Mouse (Mus musculus) macrophage (primary cell): ENCODE results near the gene Garnl3. TPM values are rescaled to one million over a fixed set of nuclear protein-coding genes. Genes with fewer than 3 reads are reported as not detected.

ENCODE experiments used
- H3K27ac ChIP-seq: fragments of 350-480 bp; formaldehyde crosslinking; 2 replicates; pipeline ENCODE4 v1.9.0; 2021
- H3K36me3 ChIP-seq: fragments of 350-480 bp; formaldehyde crosslinking; 2 replicates; pipeline ENCODE4 v1.9.0; 2021; ENCODE audit errors: inconsistent target
- H3K4me3 ChIP-seq: fragments of 350-480 bp; formaldehyde crosslinking; 2 replicates; pipeline ENCODE4 v1.9.0; 2021; ENCODE audit errors: inconsistent target
- H3K79me2 ChIP-seq: fragments of 350-480 bp; formaldehyde crosslinking; 2 replicates; pipeline ENCODE4 v1.9.0; 2021; ENCODE audit errors: inconsistent target
- WGBS: methylation state at CpG from one replicate; pipeline ENCODE4 v1.1.7; 2026; ENCODE audit warnings: inconsistent platforms; ENCODE audit not compliant: missing documents; 5-methylcytosine and 5-hydroxymethylcytosine counted together
- polyA plus RNA-seq: library from polyadenylated mRNA; stranded (reverse); fragments of 250-400 nt; gene quantifications from 3 replicates; pipeline ENCODE4 v1.2.4, GENCODE M21; 2018; ENCODE audit warnings: inconsistent platforms

The Garnl3 gene
- polyA plus RNA-seq, 1 experiment from 2014 or later: 0.49 TPM

GRCm38 (mm10) chr2:33086016-33086596, 45.3 kb downstream of the Garnl3 start:
- Histone ChIP-seq H3K36me3 (no peaks in the 10 kb centered on the region), H3K79me2 (no peaks in the 10 kb centered on the region), H3K27ac (no peak overlapping the region), H3K4me3 (no peak overlapping the region)
- WGBS: 83% methylated on average over 7 of the region's 7 CpGs

- H3K36me3 ChIP-seq: no peaks in the 10 kb centered on the region
- no peaks in the 10 kb centered on the region for H3K79me2 ChIP-seq
- H3K27ac ChIP-seq: no peak overlapping the region
- WGBS: 70% methylated on average over 3 of the region's 3 CpGs
- H3K4me3 ChIP-seq: no peak overlapping the region
Observed at GRCm38 (mm10) chr2:33084221-33084620, 47.2 kb downstream of the Garnl3 start.

GRCm38 (mm10) chr2:33080166-33080565, 51.3 kb downstream of the Garnl3 start:
- Histone ChIP-seq H3K4me3 (no peak overlapping the region), H3K79me2 (no peaks in the 10 kb centered on the region), H3K36me3 (no peaks in the 10 kb centered on the region), H3K27ac (no peak overlapping the region)
- 96% methylated on average over 4 of the region's 4 CpGs for WGBS

GRCm38 (mm10) chr2:33077252-33077651, 54.2 kb downstream of the Garnl3 start:
- Histone ChIP-seq H3K27ac (no peak overlapping the region), H3K4me3 (no peak overlapping the region), H3K36me3 (no peaks in the 10 kb centered on the region), H3K79me2 (no peaks in the 10 kb centered on the region)
- WGBS: 57% methylated on average over 3 of the region's 3 CpGs

- Histone ChIP-seq H3K36me3 (no peaks in the 10 kb centered on the region), H3K79me2 (no peaks in the 10 kb centered on the region), H3K27ac (no peak overlapping the region), H3K4me3 (no peak overlapping the region)
- WGBS: 100% methylated on average over 2 of the region's 2 CpGs
Observed at GRCm38 (mm10) chr2:33074931-33075330, 56.5 kb downstream of the Garnl3 start.

- H3K4me3 ChIP-seq: no peak overlapping the region
Observed at GRCm38 (mm10) chr2:33074188-33074587, 57.3 kb downstream of the Garnl3 start.

GRCm38 (mm10) chr2:33072333-33072732, 59.1 kb downstream of the Garnl3 start:
- 44% methylated on average over 2 of the region's 2 CpGs for WGBS
- H3K27ac ChIP-seq: no peak overlapping the region
- H3K4me3 ChIP-seq: no peak overlapping the region
- no peaks in the 10 kb centered on the region for H3K79me2 ChIP-seq
- H3K36me3 ChIP-seq: no peaks in the 10 kb centered on the region

More at GRCm38 (mm10) chr2:33074188-33074587, 57.3 kb downstream of the Garnl3 start:
- no peak overlapping the region for H3K27ac ChIP-seq
- no peaks in the 10 kb centered on the region for H3K36me3 ChIP-seq
- 20% methylated on average over 2 of the region's 3 CpGs for WGBS
- no peaks in the 10 kb centered on the region for H3K79me2 ChIP-seq

- WGBS: 100% methylated on average over 1 of the region's 1 CpGs
- no peaks in the 10 kb centered on the region for H3K79me2 ChIP-seq
- no peaks in the 10 kb centered on the region for H3K36me3 ChIP-seq
- no peak overlapping the region for H3K27ac ChIP-seq
- H3K4me3 ChIP-seq: no peak overlapping the region
Observed at GRCm38 (mm10) chr2:33065610-33066009, 65.8 kb downstream of the Garnl3 start.

- Histone ChIP-seq H3K36me3 (no peaks in the 10 kb centered on the region), H3K79me2 (no peaks in the 10 kb centered on the region), H3K4me3 (no peak overlapping the region), H3K27ac (no peak overlapping the region)
- 88% methylated on average over 8 of the region's 8 CpGs for WGBS
Observed at GRCm38 (mm10) chr2:33062744-33063143, 68.7 kb downstream of the Garnl3 start.

- Histone ChIP-seq H3K27ac (no peak overlapping the region), H3K79me2 (no peaks in the 10 kb centered on the region), H3K36me3 (no peaks in the 10 kb centered on the region), H3K4me3 (no peak overlapping the region)
- 92% methylated on average over 5 of the region's 5 CpGs for WGBS
Observed at GRCm38 (mm10) chr2:33058926-33059325, 72.5 kb downstream of the Garnl3 start.

- Histone ChIP-seq H3K27ac (no peak overlapping the region), H3K36me3 (no peaks in the 10 kb centered on the region), H3K4me3 (no peak overlapping the region), H3K79me2 (no peaks in the 10 kb centered on the region)
- 57% methylated on average over 7 of the region's 7 CpGs for WGBS
Observed at GRCm38 (mm10) chr2:33057514-33057913, 73.9 kb downstream of the Garnl3 start.

- Histone ChIP-seq H3K27ac (no peak overlapping the region), H3K4me3 (no peak overlapping the region), H3K36me3 (no peaks in the 10 kb centered on the region), H3K79me2 (no peaks in the 10 kb centered on the region)
- 73% methylated on average over 10 of the region's 10 CpGs for WGBS
Observed at GRCm38 (mm10) chr2:33053966-33054365, 77.5 kb downstream of the Garnl3 start.

GRCm38 (mm10) chr2:33047360-33047759, 84.1 kb downstream of the Garnl3 start:
- 84% methylated on average over 3 of the region's 3 CpGs for WGBS
- Histone ChIP-seq H3K79me2 (no peaks in the 10 kb centered on the region), H3K4me3 (no peak overlapping the region), H3K27ac (no peak overlapping the region), H3K36me3 (no peaks in the 10 kb centered on the region)

GRCm38 (mm10) chr2:33046919-33047318, 84.5 kb downstream of the Garnl3 start:
- WGBS: 68% methylated on average over 5 of the region's 5 CpGs
- no peaks in the 10 kb centered on the region for H3K36me3 ChIP-seq
- no peak overlapping the region for H3K27ac ChIP-seq
- H3K79me2 ChIP-seq: no peaks in the 10 kb centered on the region
- no peak overlapping the region for H3K4me3 ChIP-seq

- no peaks in the 10 kb centered on the region for H3K36me3 ChIP-seq
- WGBS: 75% methylated on average over 3 of the region's 3 CpGs
Observed at GRCm38 (mm10) chr2:33045899-33046298, 85.6 kb downstream of the Garnl3 start.

GRCm38 (mm10) chr2:33042781-33043180, 88.7 kb downstream of the Garnl3 start:
- Histone ChIP-seq H3K79me2 (no peaks in the 10 kb centered on the region), H3K36me3 (no peaks in the 10 kb centered on the region), H3K4me3 (no peak overlapping the region), H3K27ac (no peak overlapping the region)
- WGBS: 89% methylated on average over 6 of the region's 6 CpGs

More at GRCm38 (mm10) chr2:33045899-33046298, 85.6 kb downstream of the Garnl3 start:
- H3K79me2 ChIP-seq: no peaks in the 10 kb centered on the region
- H3K4me3 ChIP-seq: no peak overlapping the region
- no peak overlapping the region for H3K27ac ChIP-seq
